9 mouse cellular contexts compared by ENCODE assay signal in the genomic region with DNA sequence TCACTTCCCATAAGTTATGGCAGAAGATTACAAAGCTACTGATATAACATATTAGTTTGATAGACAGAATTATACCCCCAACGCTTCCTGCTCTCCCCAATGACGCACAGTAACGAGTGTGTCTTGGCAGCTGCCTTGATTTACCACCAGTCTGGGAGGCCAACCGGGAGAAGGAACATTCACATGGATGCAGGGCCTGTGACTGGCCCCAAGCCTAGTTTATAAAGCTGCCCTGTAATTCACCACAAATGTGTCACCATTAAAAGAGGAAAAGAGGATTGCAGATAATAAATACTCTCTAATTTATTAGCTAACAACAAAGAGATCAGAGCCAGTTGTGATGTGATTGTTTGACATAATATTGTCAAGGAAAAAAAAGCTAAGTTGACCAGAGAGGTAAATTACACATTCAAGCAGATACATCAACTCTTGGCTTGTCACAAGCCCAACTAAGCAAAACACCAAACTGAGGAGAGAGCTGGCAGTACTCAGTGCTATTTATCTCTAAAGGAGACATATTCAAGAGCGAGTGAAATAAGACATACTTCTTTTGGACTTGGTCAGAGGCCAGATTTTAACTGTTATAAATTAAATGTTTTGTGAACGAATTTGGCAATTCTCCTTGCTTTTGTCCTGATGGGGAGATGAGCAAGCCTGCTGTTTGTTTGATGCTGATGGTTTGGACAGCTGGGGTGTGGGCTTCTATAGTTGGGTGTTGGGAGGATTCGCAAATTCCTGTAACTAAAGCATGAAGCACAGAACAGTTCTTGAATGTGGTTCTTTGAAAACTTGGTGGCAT.
DNase-seq lines count a peak whose midpoint lies in the region; ATAC-seq lines count a peak whose summit lies in the region.
"Had no signal": no experiment of that assay in that cellular context is flagged by ENCODE, and none has a peak within 500 bp of the region (broad histone marks: within the 10 kb centered on the region; RNA-seq: fewer than 3 reads in every experiment).

No protein-coding gene starts in this region.

- peak; percentile 21 for DNase-seq in liver
- DNase-seq in liver, embryonic 11.5 days (ENCODE audit: low spot score): no peak
- DNase-seq in limb, embryonic 10.5 days (ENCODE audit: low spot score): peak; percentile 50
- DNase-seq in urinary bladder, postnatal 36 days (ENCODE audit: low spot score in 2 of 2): peak; percentile 55 to 68
- no peak for DNase-seq in midbrain, embryonic 14.5 days
- no peak for DNase-seq in right cerebral cortex, adult 18-20 months
- DNase-seq in gastrocnemius, postnatal 25 days: no peak

- ATAC-seq in liver, embryonic 11.5 days (replicated peaks; ENCODE audit: low FRiP score): no peak
- ATAC-seq in hematopoietic stem cell, adult 5-6 weeks (replicated peaks in 1 of 2; ENCODE audit: insufficient read depth in 1 of 2, low FRiP score in 2 of 2, low TSS enrichment in 1 of 2, low read depth in 1 of 2, poor library complexity in 2 of 2, severe bottlenecking in 2 of 2): peak; percentile 3 to 7; a peak in 1 of 4 replicates
- ATAC-seq in midbrain, embryonic 14.5 days (ENCODE audit: low FRiP score, low TSS enrichment): no peak

- H3K9ac ChIP-seq in liver, embryonic 11.5 days (ENCODE audit: low read depth, low read length): no peak overlapping the region
- H3K9ac ChIP-seq in midbrain, embryonic 14.5 days (replicated peaks; ENCODE audit: low read length): no peak overlapping the region
- H3K9ac ChIP-seq: embryonic facial prominence, embryonic 12.5 days had no signal

- H3K36me3 ChIP-seq in liver, embryonic 11.5 days (ENCODE audit: control insufficient read depth, insufficient read depth, low read length): no peaks in the 10 kb centered on the region
- H3K36me3 ChIP-seq in limb, embryonic 10.5 days: no peaks in the 10 kb centered on the region
- no peaks in the 10 kb centered on the region for H3K36me3 ChIP-seq in midbrain, embryonic 14.5 days (ENCODE audit: control insufficient read depth, insufficient read depth, low read length)
- H3K36me3 ChIP-seq: embryonic facial prominence, embryonic 12.5 days had no signal

- H3K27me3 ChIP-seq in liver, embryonic 11.5 days (replicated peaks; ENCODE audit: control insufficient read depth, insufficient read depth, low read length): no peaks in the 10 kb centered on the region
- no peaks in the 10 kb centered on the region for H3K27me3 ChIP-seq in limb, embryonic 10.5 days (ENCODE audit: low read depth, poor library complexity, severe bottlenecking)
- no peaks in the 10 kb centered on the region for H3K27me3 ChIP-seq in midbrain, embryonic 14.5 days (ENCODE audit: control insufficient read depth, insufficient read depth, low read length)
- H3K27me3 ChIP-seq: embryonic facial prominence, embryonic 12.5 days had no signal

- H3K4me3 ChIP-seq in liver, embryonic 11.5 days (ENCODE audit: low read depth, low read length): no peak overlapping the region
- H3K4me3 ChIP-seq in limb, embryonic 10.5 days: no peak overlapping the region
- H3K4me3 ChIP-seq in midbrain, embryonic 14.5 days (replicated peaks; ENCODE audit: low read depth, low read length): no peak overlapping the region
- H3K4me3 ChIP-seq: embryonic facial prominence, embryonic 12.5 days had no signal

- no peaks in the 10 kb centered on the region for H3K9me3 ChIP-seq in liver, embryonic 11.5 days (ENCODE audit: control insufficient read depth, low read length)
- no peaks in the 10 kb centered on the region for H3K9me3 ChIP-seq in limb, embryonic 10.5 days (replicated peaks)
- no peaks in the 10 kb centered on the region for H3K9me3 ChIP-seq in midbrain, embryonic 14.5 days (ENCODE audit: control insufficient read depth, low read length)
- H3K9me3 ChIP-seq: embryonic facial prominence, embryonic 12.5 days had no signal

- 42% methylated on average over 7 of the region's 7 CpGs for WGBS in liver, embryonic 11.5 days
- 16% methylated on average over 7 of the region's 7 CpGs for WGBS in limb, embryonic 10.5 days
- WGBS in midbrain, embryonic 14.5 days: 80% methylated on average over 7 of the region's 7 CpGs

- no peak overlapping the region for H3K4me2 ChIP-seq in liver, embryonic 11.5 days
- H3K4me2 ChIP-seq in midbrain, embryonic 14.5 days (ENCODE audit: low read length): no peak overlapping the region
- H3K4me2 ChIP-seq: embryonic facial prominence, embryonic 12.5 days had no signal

- peaks cover 9% of the 10 kb centered on the region for H3K4me1 ChIP-seq in liver, embryonic 11.5 days (replicated peaks; ENCODE audit: control insufficient read depth, insufficient read depth, low read length)
- H3K4me1 ChIP-seq in limb, embryonic 10.5 days: peaks cover 25% of the 10 kb centered on the region
- no peaks in the 10 kb centered on the region for H3K4me1 ChIP-seq in midbrain, embryonic 14.5 days (ENCODE audit: control insufficient read depth, insufficient read depth, low read length)
- H3K4me1 ChIP-seq: embryonic facial prominence, embryonic 12.5 days had no signal

- H3K27ac ChIP-seq in liver, embryonic 11.5 days (ENCODE audit: low read depth, low read length): no peak overlapping the region
- H3K27ac ChIP-seq in limb, embryonic 10.5 days: no peak overlapping the region
- no peak overlapping the region for H3K27ac ChIP-seq in midbrain, embryonic 14.5 days (replicated peaks; ENCODE audit: low read depth, low read length)
- H3K27ac ChIP-seq: embryonic facial prominence, embryonic 12.5 days had no signal

Comparison
In these comparisons a context has a peak if more than half of its experiments do, and no peak if none do; other contexts are left out.
1. DNase-seq: peak in liver (single experiment), limb, embryonic 10.5 days (single experiment) and urinary bladder, postnatal 36 days (2 of 2); none in liver, embryonic 11.5 days (single experiment), midbrain, embryonic 14.5 days (single experiment), right cerebral cortex, adult 18-20 months (single experiment) and gastrocnemius, postnatal 25 days (single experiment).
2. ATAC-seq: peak in hematopoietic stem cell, adult 5-6 weeks (2 of 2); none in liver, embryonic 11.5 days (single experiment) and midbrain, embryonic 14.5 days (single experiment).